Mouse (Mus musculus): Measurements from ENCODE around the gene Dcaf15.

The Dcaf15 gene

GRCm38 (mm10) chr8:84066291-84066930, 38.2 kb downstream of the Dcaf15 start, which contains the start of gene Rfx1:
Gene Rfx1 (plus strand): TSS chr8:84066834.
- DNase-seq (ENCODE audit: low spot score) = peak; percentile 100

- DNase-seq (ENCODE audit: low spot score) = no peak
Observed at GRCm38 (mm10) chr8:84065457-84066072, 39.0 kb downstream of the Dcaf15 start.

GRCm38 (mm10) chr8:84065037-84065436, 39.5 kb downstream of the Dcaf15 start, which contains the start of gene Gm10643:
Gene Gm10643 (minus strand): TSS chr8:84065137.
- DNase-seq (ENCODE audit: low spot score) = no peak

- DNase-seq (ENCODE audit: low spot score) = no peak
Observed at GRCm38 (mm10) chr8:84063861-84064610, 40.5 kb downstream of the Dcaf15 start.

GRCm38 (mm10) chr8:84060245-84060644, 44.3 kb downstream of the Dcaf15 start:
- DNase-seq (ENCODE audit: low spot score) = no peak

- no peak for DNase-seq (ENCODE audit: low spot score)
Observed at GRCm38 (mm10) chr8:84059226-84059625, 45.3 kb downstream of the Dcaf15 start.

GRCm38 (mm10) chr8:84057827-84058226, 46.7 kb downstream of the Dcaf15 start:
- DNase-seq (ENCODE audit: low spot score) = no peak

GRCm38 (mm10) chr8:84053229-84053628, 51.3 kb downstream of the Dcaf15 start:
- DNase-seq (ENCODE audit: low spot score) = no peak

- no peak for DNase-seq (ENCODE audit: low spot score)
Observed at GRCm38 (mm10) chr8:84052746-84053145, 51.8 kb downstream of the Dcaf15 start.

- DNase-seq (ENCODE audit: low spot score) = no peak
Observed at GRCm38 (mm10) chr8:84048171-84048570, 56.4 kb downstream of the Dcaf15 start.

Measured in left cerebral cortex, adult 11 months (tissue).